Mouse (Mus musculus) embryo, embryonic 11 days (tissue): ENCODE results near the gene Tspan31.

Source experiments
- DNase-seq: peaks from one replicate; pipeline ENCODE4 v3.0.0-alpha.2; 2015

The Tspan31 gene

DNA sequence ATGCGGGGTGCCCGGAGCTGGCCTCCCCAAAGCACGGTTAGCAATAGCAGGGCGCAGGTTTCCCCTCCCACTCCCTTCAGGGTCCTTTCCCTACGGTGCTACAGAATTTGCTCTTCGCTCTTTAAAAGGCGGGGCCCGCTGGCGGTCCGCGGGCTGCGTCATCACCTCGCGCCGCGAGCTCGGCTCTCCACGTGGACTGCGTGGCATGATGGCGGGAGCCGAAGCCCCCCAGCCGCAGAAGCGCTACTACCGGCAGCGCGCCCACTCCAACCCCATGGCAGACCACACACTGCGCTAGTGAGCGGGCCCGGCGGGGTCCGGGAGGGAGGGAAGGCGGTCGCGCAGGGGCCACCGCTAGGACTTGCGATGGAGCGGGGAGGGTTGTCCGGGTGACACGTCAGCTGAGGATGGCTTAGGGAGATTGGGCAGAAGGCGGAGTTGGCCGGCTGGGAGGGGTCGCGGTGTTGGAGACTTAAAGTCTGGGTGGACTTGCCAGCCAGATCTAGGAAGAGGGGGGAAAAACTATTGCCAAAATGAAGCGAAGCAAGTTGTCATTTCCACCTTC lies 28.2 kb downstream of the Tspan31 start:
- peak; percentile 94 for DNase-seq

DNA sequence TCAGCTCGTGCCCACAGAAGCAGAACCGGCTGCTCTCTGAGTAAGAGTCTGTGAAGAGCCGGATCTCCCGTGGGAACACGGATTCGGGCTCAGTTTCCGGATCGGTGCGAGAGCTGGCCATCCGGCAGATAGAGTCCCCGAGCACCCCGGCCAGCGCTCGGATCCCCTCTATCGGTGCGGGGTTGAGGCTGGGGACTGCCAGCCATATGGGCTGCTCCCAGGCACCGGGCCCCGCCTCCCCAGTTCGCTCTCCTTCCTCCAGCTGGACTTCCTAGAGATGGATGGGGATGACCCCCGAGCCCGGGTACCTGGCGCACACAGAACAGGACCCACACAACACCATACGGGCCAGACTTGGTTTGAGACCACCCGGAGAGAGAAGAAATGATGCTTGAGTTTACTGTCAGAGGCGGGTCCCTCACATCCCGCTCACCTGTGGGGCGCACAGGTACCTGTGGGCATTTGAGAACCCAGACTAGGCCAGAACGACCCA lies 28.7 kb downstream of the Tspan31 start, which contains the start of the genes Mettl1 and Eef1akmt3:
TSS of gene Mettl1 (plus strand) at position 141 of the 493 bp plus-strand sequence.
TSS of gene Eef1akmt3 (minus strand) at position 240 of the 493 bp plus-strand sequence.
- peak; percentile 61 for DNase-seq

DNA sequence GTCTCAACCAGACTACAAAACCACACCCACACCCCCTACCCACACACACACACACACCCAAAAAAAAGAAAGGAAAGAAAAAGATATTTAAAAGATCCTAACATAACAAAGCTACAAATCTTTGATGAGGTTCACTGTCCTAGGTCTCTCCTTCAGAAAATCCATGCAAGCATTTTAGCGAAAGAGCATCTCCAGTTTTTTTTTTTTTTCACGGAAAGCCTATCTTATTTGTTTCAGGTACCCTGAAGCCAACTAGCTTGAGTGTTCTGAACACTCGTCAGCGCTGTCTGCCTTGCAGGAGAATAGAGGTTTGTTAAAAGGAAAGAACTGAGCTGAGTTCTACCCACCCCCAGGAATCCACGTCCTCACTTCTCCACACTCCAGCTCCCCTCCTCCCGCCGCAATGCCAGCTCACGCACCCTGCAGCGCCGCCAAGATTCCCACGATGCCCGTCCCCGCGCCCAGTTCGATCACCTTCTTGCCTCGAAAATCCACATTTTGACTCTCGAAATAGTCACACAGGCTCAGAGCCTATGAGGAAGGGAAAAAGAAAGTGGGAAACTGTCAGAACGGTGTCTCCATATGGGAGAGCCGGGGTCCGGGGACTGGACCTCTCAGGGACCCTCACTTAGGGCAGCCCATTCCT lies 29.4 kb downstream of the Tspan31 start:
- no peak for DNase-seq

DNA sequence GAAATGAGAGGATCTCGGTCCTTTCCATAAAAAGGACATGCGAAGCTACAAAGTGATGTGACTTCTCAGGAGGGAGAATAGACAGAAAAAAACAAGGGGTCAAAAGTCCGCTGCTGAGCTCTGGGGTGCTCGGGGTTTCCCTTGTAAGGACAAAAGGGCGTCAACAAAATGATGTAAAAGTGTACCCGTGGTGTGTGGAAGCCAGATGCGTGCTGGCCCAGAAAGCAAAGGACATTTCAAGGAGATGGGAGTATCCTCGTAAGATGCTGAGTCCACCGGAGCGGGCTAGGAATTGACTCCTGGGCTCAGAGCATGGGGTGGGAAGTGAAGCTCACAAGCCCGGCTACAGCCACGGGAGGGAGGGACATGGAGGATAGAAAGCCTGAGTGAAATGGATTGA lies 32.4 kb downstream of the Tspan31 start:
- no peak for DNase-seq

DNA sequence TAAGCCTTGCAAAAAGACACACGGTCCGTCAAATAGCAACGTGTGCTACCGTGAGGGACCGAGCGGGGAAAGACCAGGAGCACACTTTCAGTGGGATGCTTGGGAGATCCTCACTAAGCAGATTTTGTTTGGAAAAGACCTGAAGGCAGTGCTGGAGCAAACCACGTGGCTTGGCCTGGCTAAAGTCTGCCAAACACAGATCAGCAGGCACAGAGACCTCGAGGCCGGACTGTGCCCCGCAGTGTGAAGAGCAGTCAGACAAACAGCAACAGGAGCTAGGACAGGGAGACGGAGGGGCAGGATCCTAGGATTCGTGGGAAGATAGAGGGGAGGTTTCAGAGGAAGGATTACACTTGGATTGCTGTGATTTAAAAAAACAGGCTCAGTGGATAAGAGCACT lies 33.8 kb downstream of the Tspan31 start:
- no peak for DNase-seq

- no peak for DNase-seq
Observed at GRCm38 (mm10) chr10:127033301-127033741, 36.7 kb downstream of the Tspan31 start.

- DNase-seq: peak; percentile 97
Observed at GRCm38 (mm10) chr10:127030336-127031296, 39.4 kb downstream of the Tspan31 start, which contains the start of gene Tsfm. TSS of gene Tsfm (minus strand) at chr10:127030840.

- no peak for DNase-seq
Observed at GRCm38 (mm10) chr10:127018422-127018821, 51.6 kb downstream of the Tspan31 start.
